Mouse (Mus musculus) neutrophil, adult 5-6 weeks (primary cell): Measurements from ENCODE around the gene Chd9. TPM values are rescaled to one million over a fixed set of nuclear protein-coding genes. Genes with fewer than 3 reads are reported as not detected.

Experiments used
- total RNA-seq: library from RNA; stranded (forward); fragments of 200-1000 nt; gene quantifications from 2 replicates; pipeline ENCODE4 v1.2.3, GENCODE M21; 2017

Chd9 gene
- total RNA-seq, 1 experiment from 2014 or later: 90.1 TPM

Other genes with a start within 250 kb of the Chd9 start
- gene Gm19935, start 11.0 kb upstream of the Chd9 start, total RNA-seq: not detected in 2 replicates
- gene Rbl2, start 241.7 kb downstream of the Chd9 start, total RNA-seq: 122 and 154 TPM in 2 replicates